Mouse (Mus musculus) limb, embryonic 14.5 days (tissue): ENCODE measurements around the gene Dhodh. TPM values are rescaled to one million over a fixed set of nuclear protein-coding genes. Genes with fewer than 3 reads are reported as not detected.

Experiments used
- ATAC-seq: fragments of 200-750 bp; cut with Nextera tagmentation; 2 replicates; pipeline ENCODE4 v1.8.0; 2017; ENCODE audit warnings: low read depth, moderate number of reproducible peaks, moderate TSS enrichment; ENCODE audit not compliant: low FRiP score
- DNase-seq: peaks from one replicate; pipeline ENCODE4 v3.0.0-alpha.2; 2015; ENCODE audit warnings: low spot score
- H3K27ac ChIP-seq: fragments of 300-500 bp; sonication (generic); replicated peaks from 2 replicates; pipeline ENCODE4 v1.5.1; 2014; ENCODE audit warnings: low read depth, mild to moderate bottlenecking, low read length, moderate library complexity, mixed read lengths
- H3K27me3 ChIP-seq: fragments of 300-500 bp; sonication (generic); 2 replicates; pipeline ENCODE4 v1.6.1; 2014; ENCODE audit warnings: low read length, mixed read lengths; ENCODE audit not compliant: control insufficient read depth, insufficient read depth
- H3K36me3 ChIP-seq: fragments of 300-500 bp; sonication (generic); 2 replicates; pipeline ENCODE4 v1.6.1; 2014; ENCODE audit warnings: mild to moderate bottlenecking, low read length, moderate library complexity, mixed read lengths; ENCODE audit not compliant: control insufficient read depth, insufficient read depth
- H3K4me1 ChIP-seq: fragments of 300-500 bp; sonication (generic); 2 replicates; pipeline ENCODE4 v1.6.1; 2014; ENCODE audit warnings: antibody characterized with exemption, low read length, mixed read lengths; ENCODE audit not compliant: control insufficient read depth, insufficient read depth
- H3K4me2 ChIP-seq: fragments of 300-500 bp; sonication (generic); replicated peaks from 2 replicates; pipeline ENCODE4 v1.6.1; 2014; ENCODE audit warnings: low read depth, mild to moderate bottlenecking, low read length, moderate library complexity; ENCODE audit not compliant: severe bottlenecking
- H3K4me3 ChIP-seq: fragments of 300-500 bp; sonication (generic); replicated peaks from 2 replicates; pipeline ENCODE4 v1.5.1; 2014; ENCODE audit warnings: low read length
- H3K9ac ChIP-seq: fragments of 300-500 bp; sonication (generic); 2 replicates; pipeline ENCODE4 v1.6.1; 2014; ENCODE audit warnings: mild to moderate bottlenecking, low read depth, low read length, moderate library complexity; ENCODE audit not compliant: severe bottlenecking
- H3K9me3 ChIP-seq: fragments of 300-500 bp; sonication (generic); 2 replicates; pipeline ENCODE4 v1.6.1; 2016; ENCODE audit warnings: low read length; ENCODE audit not compliant: control insufficient read depth
- POLR2A ChIP-seq: fragments of 200-500 bp; IDR thresholded peaks from 2 replicates; pipeline ENCODE4 v1.8.0; 2012; ENCODE audit warnings: inconsistent platforms, mild to moderate bottlenecking, moderate library complexity, borderline replicate concordance; ENCODE audit not compliant: insufficient read depth, insufficient read length; ENCODE audit errors: extremely low read depth
- WGBS: fragments of 180-500 bp; shearing (Covaris S2); extraction: QIAGEN DNeasy Blood & Tissue Kit; methylation state at CpG from one replicate; pipeline ENCODE4 v1.1.7; 2014; 5-methylcytosine and 5-hydroxymethylcytosine counted together
- polyA plus RNA-seq, 2 experiments: library from polyadenylated mRNA; depleted of rRNA in 1 of 2; stranded (reverse) in 1 of 2; unstranded in 1 of 2; fragments of >200 nt; fragmentation: Nextera tagmentation in 1 of 2; extraction: Ambion mirVana in 1 of 2; gene quantifications; 2 replicates each; pipeline versions ENCODE4 v1.2.1 to v1.2.3; 2012 to 2014

Gene Dhodh
- polyA plus RNA-seq, 2 experiments: 41.8 to 42.3 TPM

GRCm38 (mm10) chr8:109586972-109587504 lies 21.4 kb downstream of the Dhodh start:
- Histone ChIP-seq H3K4me3 (no peak overlapping the region), H3K36me3 (peaks cover 7% of the 10 kb centered on the region; the same call in 1 of the 2 replicates), H3K27me3 (no peaks in the 10 kb centered on the region), H3K27ac (no peak overlapping the region), H3K9me3 (no peaks in the 10 kb centered on the region), H3K4me1 (no peaks in the 10 kb centered on the region), H3K4me2 (no peak overlapping the region), H3K9ac (no peak overlapping the region)
- DNase-seq (no peak), ATAC-seq (no peak)
- no peak for TF ChIP-seq POLR2A
- 56% methylated on average over 7 of the region's 7 CpGs for WGBS

DNA sequence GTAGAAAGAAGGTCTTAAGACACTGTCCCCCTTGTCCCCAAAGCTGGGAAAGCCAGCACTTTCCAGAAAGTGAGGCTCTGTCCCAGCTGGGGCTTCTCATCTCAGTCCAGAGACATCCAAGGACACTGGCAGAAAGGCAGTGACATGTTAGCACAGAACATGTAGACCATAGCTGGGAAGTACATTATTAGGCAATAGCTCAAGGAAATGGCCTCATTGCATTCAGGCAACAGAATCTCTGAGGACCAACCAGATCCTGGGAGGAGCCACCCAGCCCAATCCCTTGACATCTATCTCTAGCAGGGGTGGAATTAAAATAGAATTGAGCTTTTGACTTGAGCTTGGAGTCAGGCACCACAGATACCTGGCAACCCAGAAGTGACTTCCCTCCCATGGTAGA lies 22.8 kb downstream of the Dhodh start:
- Histone ChIP-seq H3K9ac (no peak overlapping the region), H3K9me3 (no peaks in the 10 kb centered on the region), H3K4me3 (no peak overlapping the region), H3K4me2 (no peak overlapping the region), H3K36me3 (no peaks in the 10 kb centered on the region), H3K4me1 (no peaks in the 10 kb centered on the region), H3K27ac (no peak overlapping the region), H3K27me3 (no peaks in the 10 kb centered on the region)
- DNase-seq (no peak), ATAC-seq (no peak)
- no peak for TF ChIP-seq POLR2A

DNA sequence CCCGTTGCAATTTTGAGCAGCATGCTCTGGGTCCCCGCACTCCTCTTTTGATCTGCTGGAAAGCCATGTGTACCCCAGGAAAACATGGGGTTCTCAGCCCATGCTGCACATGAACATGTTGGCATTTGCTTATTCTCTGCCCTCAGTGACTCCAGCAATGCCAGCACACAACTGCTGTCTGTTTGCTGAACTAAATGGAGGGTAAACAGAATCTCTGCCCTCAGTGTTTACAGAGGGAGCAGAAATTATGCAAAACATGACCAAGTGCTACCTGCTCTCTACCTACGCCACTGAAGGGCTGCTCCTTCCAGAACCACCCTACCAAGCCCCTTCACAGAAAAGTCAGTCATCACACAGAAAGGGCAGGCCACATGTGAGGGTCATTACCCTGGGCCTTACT lies 23.6 kb downstream of the Dhodh start:
- no peaks in the 10 kb centered on the region for H3K36me3 ChIP-seq
- H3K27me3 ChIP-seq: no peaks in the 10 kb centered on the region
- no peak for DNase-seq
- no peaks in the 10 kb centered on the region for H3K9me3 ChIP-seq
- H3K9ac ChIP-seq: no peak overlapping the region
- no peak overlapping the region for H3K27ac ChIP-seq
- no peak overlapping the region for H3K4me2 ChIP-seq
- H3K4me3 ChIP-seq: no peak overlapping the region
- 88% methylated on average over 3 of the region's 3 CpGs for WGBS
- H3K4me1 ChIP-seq: no peaks in the 10 kb centered on the region
- no peak for TF ChIP-seq POLR2A
- no peak for ATAC-seq

GRCm38 (mm10) chr8:109584293-109584692 lies 24.2 kb downstream of the Dhodh start:
- H3K4me2 ChIP-seq: no peak overlapping the region
- no peak for ATAC-seq
- 82% methylated on average over 4 of the region's 4 CpGs for WGBS

DNA sequence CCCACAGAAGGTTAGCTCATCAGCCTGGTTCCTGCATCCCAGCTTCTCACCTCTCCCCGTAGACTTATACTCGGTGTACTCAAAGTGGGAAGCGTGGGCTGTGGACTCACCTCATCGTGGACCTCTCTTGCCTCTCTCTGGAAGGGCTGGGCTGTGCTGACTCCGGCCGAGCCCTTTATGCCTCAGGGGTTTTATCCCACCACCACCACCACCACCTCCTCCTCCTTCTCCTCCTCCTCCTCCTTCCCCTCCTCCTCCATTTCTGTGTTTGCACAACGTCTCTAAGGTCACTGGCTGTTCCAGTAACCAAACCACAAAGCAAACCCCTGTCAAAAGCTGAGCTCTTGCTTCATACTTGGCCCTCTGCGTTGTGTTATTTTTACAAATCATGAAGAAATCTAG lies 29.6 kb downstream of the Dhodh start, which contains the start of gene Hp:
Hp (minus strand) TSS at position 273 of the 402 bp plus-strand sequence.
- no peaks in the 10 kb centered on the region for H3K27me3 ChIP-seq
- H3K36me3 ChIP-seq: no peaks in the 10 kb centered on the region
- no peak for TF ChIP-seq POLR2A
- H3K9me3 ChIP-seq: no peaks in the 10 kb centered on the region
- ATAC-seq (no peak), DNase-seq (no peak)
- no peak within 1 kb of the TSS for H3K9ac ChIP-seq
- 53% methylated on average over 8 of the region's 8 CpGs for whole genome bisulfite sequencing
- no peak within 1 kb of the TSS for H3K27ac ChIP-seq
- H3K4me1 ChIP-seq: no peaks in the 10 kb centered on the region
- no peak within 1 kb of the TSS for H3K4me3 ChIP-seq
- H3K4me2 ChIP-seq: no peak within 1 kb of the TSS

More at GRCm38 (mm10) chr8:109584293-109584692, 24.2 kb downstream of the Dhodh start:
- DNase-seq: no peak
- no peak for TF ChIP-seq POLR2A
- Histone ChIP-seq H3K36me3 (no peaks in the 10 kb centered on the region), H3K9ac (no peak overlapping the region), H3K9me3 (no peaks in the 10 kb centered on the region), H3K4me1 (no peaks in the 10 kb centered on the region), H3K27me3 (no peaks in the 10 kb centered on the region), H3K4me3 (no peak overlapping the region), H3K27ac (no peak overlapping the region)
